ENCODE assay signal across 27 mouse cellular contexts in genomic region chr19:55808304-55808703, GRCm38 (mm10).
DNase-seq lines count a peak whose midpoint lies in the region; ATAC-seq and TF ChIP-seq lines count a peak whose summit lies in the region.
"Had no signal": no experiment of that assay in that cellular context is flagged by ENCODE, and none has a peak within 500 bp of the region (broad histone marks: within the 10 kb centered on the region; RNA-seq: fewer than 3 reads in every experiment).

No protein-coding gene starts in this region.

- TF ChIP-seq POLR2A in liver, adult 2 months (IDR thresholded peaks at IDR 0.05; ENCODE audit: extremely low read depth, insufficient read depth, low read length): no peak

- intact Hi-C loops in gastrocnemius, postnatal 36 days (cut with DNase I): loop anchor here (10.0 kb wide), 1 partner anchor 64 kb away; the partner anchor contains the start of gene Tcf7l2

- no peaks in the 10 kb centered on the region for H3K27me3 ChIP-seq in liver, adult 2 months (ENCODE audit: control insufficient read depth, insufficient read depth, low read length)
- peaks cover 8% of the 10 kb centered on the region; the same call in 1 of the 2 replicates for H3K27me3 ChIP-seq in liver, embryonic 12.5 days (replicated peaks)
- H3K27me3 ChIP-seq in limb, embryonic 10.5 days (ENCODE audit: low read depth, poor library complexity, severe bottlenecking): no peaks in the 10 kb centered on the region
- H3K27me3 ChIP-seq: embryonic facial prominence, embryonic 13.5 days; embryonic facial prominence, embryonic 15.5 days; forebrain, embryonic 12.5 days; Patski had no signal

- H3K79me2 ChIP-seq in liver, adult 2 months (ENCODE audit: control insufficient read depth, insufficient read depth, low read length): peaks cover 31% of the 10 kb centered on the region

- peak; percentile 89 for DNase-seq in liver, adult 2 months (ENCODE audit: extremely low read depth, low read depth, low spot score)
- DNase-seq in 3134 (ENCODE audit: extremely low read depth, insufficient read length, low spot score): peak; percentile 14
- no peak for DNase-seq in limb, embryonic 10.5 days (ENCODE audit: low spot score)
- DNase-seq in gastrocnemius, postnatal 36 days: no peak
- DNase-seq: adrenal gland, adult 2 months; adrenal gland, postnatal 10 days; adrenal gland, postnatal 25 days; B cell, adult 2 months; cerebellum, adult 11 months; cerebellum, adult 18-20 months; cerebellum, adult 8-10 months; cerebellum, adult 9-11 months; cerebellum, postnatal 14 days; cerebellum, postnatal 36 days; embryo, embryonic 11 days had no signal

- no peak overlapping the region for H3K9ac ChIP-seq in liver, adult 2 months (ENCODE audit: low read depth, low read length)
- H3K9ac ChIP-seq in liver, embryonic 12.5 days: no peak overlapping the region
- H3K9ac ChIP-seq: embryonic facial prominence, embryonic 13.5 days; embryonic facial prominence, embryonic 15.5 days; forebrain, embryonic 12.5 days had no signal

- 20% methylated on average over 2 of the region's 2 CpGs for WGBS in liver, adult 2 months
- WGBS in liver, embryonic 12.5 days (ENCODE audit: insufficient replicate concordance): 41% methylated on average over 2 of the region's 2 CpGs
- WGBS in limb, embryonic 10.5 days: 82% methylated on average over 2 of the region's 2 CpGs

- no peaks in the 10 kb centered on the region for H3K36me3 ChIP-seq in liver, adult 2 months (ENCODE audit: control insufficient read depth, insufficient read depth, low read length)
- no peaks in the 10 kb centered on the region for H3K36me3 ChIP-seq in liver, embryonic 12.5 days
- H3K36me3 ChIP-seq in limb, embryonic 10.5 days: peaks cover 23% of the 10 kb centered on the region
- H3K36me3 ChIP-seq: forebrain, embryonic 12.5 days; G1E had no signal

- no peaks in the 10 kb centered on the region for H3K9me3 ChIP-seq in liver, embryonic 12.5 days (replicated peaks)
- H3K9me3 ChIP-seq in limb, embryonic 10.5 days (replicated peaks): no peaks in the 10 kb centered on the region
- H3K9me3 ChIP-seq: embryonic facial prominence, embryonic 13.5 days; embryonic facial prominence, embryonic 15.5 days; forebrain, embryonic 10.5 days; forebrain, embryonic 12.5 days had no signal

- ATAC-seq in liver, embryonic 12.5 days: no peak
- ATAC-seq: activated CD4-positive, CD25-positive, alpha-beta regulatory T cell, adult 4 months; CD4-positive, CD25-positive, alpha-beta regulatory T cell, adult 4 months; forebrain, embryonic 14.5 days; forebrain, embryonic 16.5 days; Patski had no signal

- peaks cover 36% of the 10 kb centered on the region for H3K4me1 ChIP-seq in liver, adult 2 months (ENCODE audit: control insufficient read depth, insufficient read depth, low read length)
- H3K4me1 ChIP-seq in liver, embryonic 12.5 days: peaks cover 21% of the 10 kb centered on the region
- H3K4me1 ChIP-seq in limb, embryonic 10.5 days: peaks cover 90% of the 10 kb centered on the region

- H3K4me3 ChIP-seq in liver, adult 2 months (ENCODE audit: insufficient read depth, low read depth, low read length): no peak overlapping the region
- H3K4me3 ChIP-seq in liver, embryonic 12.5 days: no peak overlapping the region
- H3K4me3 ChIP-seq in limb, embryonic 10.5 days: no peak overlapping the region
- H3K4me3 ChIP-seq: embryonic facial prominence, embryonic 13.5 days; embryonic facial prominence, embryonic 15.5 days; erythroblast, embryonic 14.5 days; forebrain, embryonic 10.5 days; forebrain, embryonic 12.5 days had no signal

- 0 out of 2 replicates have a peak, but pooled peaks have one; percentile 21 for TF ChIP-seq CTCF in liver, adult 2 months (IDR thresholded peaks at IDR 0.05; ENCODE audit: low read depth, low read length)

- H3K27ac ChIP-seq in liver, adult 2 months (replicated peaks; ENCODE audit: insufficient read depth, low read depth, low read length): peak overlapping the region; percentile 5
- H3K27ac ChIP-seq in liver, embryonic 12.5 days: no peak overlapping the region
- 0 out of 2 replicates have a peak overlapping the region, but pooled peaks have one; percentile 11 for H3K27ac ChIP-seq in limb, embryonic 10.5 days
- H3K27ac ChIP-seq: forebrain, embryonic 10.5 days; forebrain, embryonic 12.5 days had no signal

- no peak overlapping the region for H3K4me2 ChIP-seq in liver, embryonic 12.5 days
- H3K4me2 ChIP-seq: forebrain, embryonic 12.5 days had no signal

Comparison
In these comparisons a context has a peak if more than half of its experiments do, and no peak if none do; other contexts are left out.
1. DNase-seq: peak in liver, adult 2 months (single experiment) and 3134 (single experiment); none in limb, embryonic 10.5 days (single experiment) and gastrocnemius, postnatal 36 days (0 of 2).